Mouse (Mus musculus) left cerebral cortex, adult 9 months (tissue): Measurements from ENCODE around the gene Rnf168.

Experiments used
- DNase-seq, 2 experiments: peaks; one replicate each; pipeline ENCODE4 v3.0.0; 2022; ENCODE audit warnings: low spot score in 2 of 2

The Rnf168 gene

DNA sequence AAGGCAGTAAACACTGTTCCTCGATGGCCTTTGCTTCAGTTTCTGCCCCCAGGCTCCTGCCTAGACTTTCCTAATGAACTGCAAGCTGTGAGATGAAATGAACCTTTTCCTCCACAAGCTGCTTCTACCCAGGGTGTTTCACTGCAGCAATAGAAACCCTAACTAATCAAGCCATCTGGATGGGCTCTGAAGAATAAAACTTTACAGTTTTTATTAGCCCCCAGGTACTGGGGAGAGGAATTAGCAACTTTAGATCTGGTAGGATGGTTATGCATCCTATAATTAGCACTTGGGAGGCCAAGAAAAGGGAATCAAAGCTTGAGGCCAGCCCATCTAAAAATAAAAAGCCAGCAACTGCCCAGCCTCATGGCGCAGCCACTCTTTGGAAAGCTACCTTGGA lies 39.3 kb downstream of the Rnf168 start:
- DNase-seq = no peak

GRCm38 (mm10) chr16:32323953-32324352 lies 46.7 kb downstream of the Rnf168 start:
- DNase-seq = no peak

DNA sequence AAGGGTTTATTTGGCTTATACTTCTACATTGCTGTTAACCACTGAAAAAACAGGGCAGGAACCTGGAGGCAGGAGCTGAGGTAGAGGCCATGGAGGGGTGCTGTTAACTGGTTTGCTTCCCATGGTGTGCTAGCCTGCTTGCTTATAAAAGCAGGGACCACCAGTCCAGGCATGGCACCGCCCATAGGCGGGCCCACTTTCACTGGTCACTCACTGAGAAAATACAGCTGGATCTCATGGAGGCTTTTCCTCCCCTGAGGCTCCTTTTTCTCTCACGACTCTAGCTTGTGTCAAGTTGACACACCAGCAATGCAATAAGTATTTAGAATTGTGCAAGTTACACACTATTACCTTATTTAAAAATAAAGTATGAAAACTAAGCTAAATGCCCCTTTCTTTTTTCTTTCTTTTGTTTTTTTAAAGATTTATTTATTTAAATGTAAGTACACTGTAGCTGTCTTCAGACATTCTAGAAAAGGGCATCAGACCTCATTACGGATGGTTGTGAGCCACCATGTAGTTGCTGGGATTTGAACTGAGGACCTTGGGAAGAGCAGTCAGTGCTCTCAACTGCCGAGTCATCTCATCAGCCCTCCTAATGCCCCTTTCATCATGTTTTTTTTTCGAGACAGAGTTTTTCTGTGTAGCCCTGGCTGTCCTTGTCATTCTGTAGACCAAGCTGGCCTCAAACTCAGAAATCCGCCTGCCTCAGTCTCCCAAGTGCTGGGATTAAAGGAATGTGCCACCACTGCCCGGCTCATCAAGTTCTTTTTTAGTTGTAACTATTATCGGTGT lies 53.8 kb downstream of the Rnf168 start:
- no peak for DNase-seq

DNA sequence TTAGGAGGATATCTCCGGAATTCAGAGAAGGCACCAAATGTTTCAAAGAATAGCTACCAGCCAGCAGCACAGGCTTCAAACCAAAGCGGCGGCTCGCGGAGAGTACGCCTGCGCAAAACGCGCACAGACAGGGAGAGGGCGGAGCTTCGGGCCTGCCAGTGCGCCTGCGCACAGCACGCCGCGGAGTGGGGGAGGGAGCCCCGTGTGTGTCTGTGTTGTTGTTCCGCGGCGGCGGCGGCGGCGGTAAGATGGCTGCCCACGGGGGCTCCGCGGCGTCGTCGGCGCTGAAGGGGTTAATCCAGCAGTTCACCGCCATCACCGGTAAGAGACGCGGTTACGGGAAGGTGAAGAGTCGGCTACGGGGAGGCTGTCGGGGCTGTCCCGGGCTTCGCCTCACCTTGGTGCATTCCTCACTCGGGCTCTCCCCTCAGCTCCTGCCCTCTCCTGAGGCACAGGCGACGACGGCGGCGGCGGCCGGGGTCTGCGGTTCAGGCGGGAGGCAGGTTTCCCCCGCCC lies 54.8 kb downstream of the Rnf168 start, which contains the start of gene Ubxn7:
Ubxn7 (plus strand) TSS at position 218 of the 516 bp plus-strand sequence.
- DNase-seq = peak; percentile 89 to 97

GRCm38 (mm10) chr16:32332556-32333511 lies 55.6 kb downstream of the Rnf168 start:
- peak in 1 of 2 experiments; percentile 20 for DNase-seq

GRCm38 (mm10) chr16:32335146-32335545 lies 57.9 kb downstream of the Rnf168 start:
- no peak for DNase-seq

- DNase-seq = no peak
These were observed 58.9 kb downstream of the Rnf168 start for GRCm38 (mm10) chr16:32336026-32336780.

- no peak for DNase-seq
These were observed 59.7 kb downstream of the Rnf168 start for GRCm38 (mm10) chr16:32337001-32337400.

- no peak for DNase-seq
These were observed 63.2 kb downstream of the Rnf168 start for GRCm38 (mm10) chr16:32340451-32340850.

- no peak for DNase-seq
These were observed 68.3 kb downstream of the Rnf168 start for GRCm38 (mm10) chr16:32345521-32345920.

DNA sequence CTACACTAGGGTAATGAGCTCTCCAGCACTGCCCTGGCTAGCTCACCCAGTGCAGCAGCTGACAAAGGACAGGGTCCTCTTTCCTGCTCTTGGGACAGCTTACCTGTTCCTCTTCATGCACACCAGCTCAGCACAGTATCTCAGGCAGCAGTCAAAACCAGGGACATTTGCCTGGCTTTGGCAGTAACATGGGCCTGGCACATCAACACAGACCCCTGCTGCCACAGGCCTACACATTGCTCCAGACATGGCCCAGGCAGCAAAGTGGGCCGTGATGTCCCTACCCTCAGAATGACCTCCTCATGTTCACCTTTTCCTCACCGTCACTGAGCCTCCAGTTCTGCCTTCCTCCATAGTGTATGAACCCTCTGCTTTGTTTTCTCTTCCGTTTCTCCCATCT lies 73.5 kb downstream of the Rnf168 start:
- DNase-seq = no peak
